Mouse (Mus musculus) cerebellum, adult 2 months (tissue): ENCODE results near the gene Leng1.

Source experiments
- CTCF ChIP-seq: fragments of 200-500 bp; IDR thresholded peaks from 2 replicates; pipeline ENCODE4 v1.5.1; 2011; ENCODE audit warnings: low read depth, mild to moderate bottlenecking, control low read depth, low read length, moderate library complexity, borderline replicate concordance; ENCODE audit not compliant: insufficient read depth
- POLR2A ChIP-seq: fragments of 200-500 bp; IDR thresholded peaks from 2 replicates; pipeline ENCODE4 v1.6.1; 2011; ENCODE audit warnings: low read length, control low read depth, borderline replicate concordance; ENCODE audit not compliant: insufficient read depth

GRCm38 (mm10) chr7:3694076-3694948 is 28.7 kb upstream of the Leng1 start:
- TF ChIP-seq CTCF, result no peak
- TF ChIP-seq POLR2A, result no peak
